Mouse (Mus musculus) CH12.LX (cell line): ENCODE data around the gene Eif3c. TPM values are rescaled to one million over a fixed set of nuclear protein-coding genes. Genes with fewer than 3 reads are reported as not detected.

Experiments
- DNase-seq: peaks from one replicate; pipeline ENCODE4 v3.0.0-alpha.2; 2013; ENCODE audit errors: extremely low read depth
- H3K27ac ChIP-seq: 2 replicates; pipeline ENCODE4 v1.5.1; 2012; ENCODE audit warnings: low read depth, mild to moderate bottlenecking, control low read depth, moderate library complexity; ENCODE audit not compliant: insufficient read depth
- H3K27me3 ChIP-seq: replicated peaks from 2 replicates; pipeline ENCODE3; 2012; ENCODE audit warnings: inconsistent platforms
- H3K36me3 ChIP-seq, 2 experiments: replicated peaks in 1 of 2; 2 replicates each; pipeline versions ENCODE3 to v1.6.1; 2012; ENCODE audit warnings: inconsistent platforms in 1 of 2, low read length in 1 of 2, mild to moderate bottlenecking in 1 of 2, mixed read lengths in 1 of 2, moderate library complexity in 1 of 2; ENCODE audit not compliant: control insufficient read depth in 1 of 2, insufficient read depth in 1 of 2
- H3K4me1 ChIP-seq, 2 experiments: 2 replicates each; pipeline ENCODE4 v1.6.1; 2012; ENCODE audit warnings: inconsistent platforms in 1 of 2, moderate library complexity in 1 of 2; ENCODE audit not compliant: insufficient read depth in 2 of 2, control insufficient read depth in 1 of 2
- H3K4me2 ChIP-seq: 2 replicates; pipeline ENCODE4 v1.6.1; 2012; ENCODE audit warnings: low read depth, mild to moderate bottlenecking, control low read depth; ENCODE audit not compliant: poor library complexity, insufficient read depth, severe bottlenecking
- H3K4me3 ChIP-seq, 3 experiments: fragments of 150-350 bp in 1 of 3; sonication (generic) in 1 of 3; replicated peaks in 1 of 3; 2 replicates each; pipeline versions ENCODE3 to v1.5.1; 2011 to 2012; ENCODE audit warnings: low read depth in 2 of 3, low read length in 2 of 3, mild to moderate bottlenecking in 2 of 3, moderate library complexity in 2 of 3, control low read depth in 1 of 3, improper control_type of control experiment in 1 of 3, inconsistent platforms in 1 of 3, mixed read lengths in 1 of 3; ENCODE audit not compliant: poor library complexity in 1 of 3
- H3K79me2 ChIP-seq: replicated peaks from 2 replicates; pipeline ENCODE4 v1.6.1; 2012; ENCODE audit warnings: mild to moderate bottlenecking, moderate library complexity; ENCODE audit not compliant: control insufficient read depth, poor library complexity, insufficient read depth, severe bottlenecking; ENCODE audit errors: extremely low read depth
- H3K9ac ChIP-seq: 2 replicates; pipeline ENCODE4 v1.6.1; 2012; ENCODE audit warnings: low read depth, mild to moderate bottlenecking, control low read depth, moderate library complexity; ENCODE audit not compliant: insufficient read depth
- H3K9me3 ChIP-seq: replicated peaks from 2 replicates; pipeline ENCODE3; 2012; ENCODE audit warnings: low read length, inconsistent platforms, mixed read lengths
- BHLHE40 ChIP-seq: IDR thresholded peaks from 2 replicates; pipeline ENCODE4 v1.6.1; 2011; ENCODE audit warnings: mild to moderate bottlenecking, low read depth, low read length, improper control_type of control experiment
- CHD2 ChIP-seq: IDR thresholded peaks from 2 replicates; pipeline ENCODE4 v1.6.1; 2011; ENCODE audit warnings: low read length, improper control_type of control experiment
- ELF1 ChIP-seq: IDR thresholded peaks from 2 replicates; pipeline ENCODE4 v1.6.1; 2014; ENCODE audit warnings: low read depth, mild to moderate bottlenecking, inconsistent platforms, low read length, improper control_type of control experiment
- EP300 ChIP-seq: IDR thresholded peaks from 2 replicates; pipeline ENCODE4 v1.6.1; 2011; ENCODE audit warnings: low read length, improper control_type of control experiment
- ETS1 ChIP-seq: conservative IDR thresholded peaks from 2 replicates; pipeline ENCODE4 v1.6.1; 2012; ENCODE audit warnings: low read depth, mild to moderate bottlenecking, inconsistent platforms, low read length, improper control_type of control experiment, moderate library complexity
- IRF4 ChIP-seq: IDR thresholded peaks from 2 replicates; pipeline ENCODE4 v1.6.1; 2014; ENCODE audit warnings: low read depth, mild to moderate bottlenecking, inconsistent platforms, low read length, improper control_type of control experiment
- KAT2A ChIP-seq: IDR thresholded peaks from 2 replicates; pipeline ENCODE4 v1.6.1; 2012; ENCODE audit warnings: low read length, improper control_type of control experiment, inconsistent platforms; ENCODE audit not compliant: insufficient replicate concordance
- MAFK ChIP-seq: IDR thresholded peaks from 2 replicates; pipeline ENCODE4 v1.6.1; 2011; ENCODE audit warnings: low read length, improper control_type of control experiment; ENCODE audit not compliant: insufficient replicate concordance
- MEF2A ChIP-seq: IDR thresholded peaks from 2 replicates; pipeline ENCODE4 v1.6.1; 2014; ENCODE audit warnings: low read depth, mild to moderate bottlenecking, inconsistent platforms, low read length, improper control_type of control experiment, borderline replicate concordance
- MXI1 ChIP-seq: IDR thresholded peaks from 2 replicates; pipeline ENCODE4 v1.6.1; 2011; ENCODE audit warnings: mild to moderate bottlenecking, low read depth, low read length, improper control_type of control experiment
- MYC ChIP-seq: IDR thresholded peaks from 2 replicates; pipeline ENCODE4 v1.6.1; 2011; ENCODE audit warnings: low read depth, mild to moderate bottlenecking, improper control_type of control experiment, low read length
- POLR2AphosphoS2 ChIP-seq: IDR thresholded peaks from 2 replicates; pipeline ENCODE4 v1.6.1; 2011; ENCODE audit warnings: low read depth, low read length, improper control_type of control experiment
- TCF12 ChIP-seq: IDR thresholded peaks from 2 replicates; pipeline ENCODE4 v1.6.1; 2014; ENCODE audit warnings: low read depth, mild to moderate bottlenecking, inconsistent platforms, low read length, improper control_type of control experiment
- USF2 ChIP-seq: conservative IDR thresholded peaks from 2 replicates; pipeline ENCODE4 v1.6.1; 2011; ENCODE audit warnings: low read depth, low read length, improper control_type of control experiment
- ZMIZ1 ChIP-seq: IDR thresholded peaks from 2 replicates; pipeline ENCODE4 v1.6.1; 2012; ENCODE audit warnings: low read depth, mild to moderate bottlenecking, inconsistent platforms, low read length, improper control_type of control experiment
- dilution Hi-C: fragments of 300-500 bp; cut with MboI; formaldehyde crosslinking; loops from 2 replicates; pipeline ENCODE4 v1.14.3; 2020; ENCODE audit warnings: low sequenced_read_pairs; ENCODE audit not compliant: extremely low pct_unique_long_range_greater_than_20kb, extremely low pct_ligation_motif_present
- in situ Hi-C: fragments of 300-500 bp; cut with MboI; formaldehyde crosslinking; loops from 3 replicates; pipeline ENCODE4 v1.14.3; 2019; ENCODE audit warnings: low sequenced_read_pairs, low pct_ligation_motif_present, low pct_unique_long_range_greater_than_20kb, mixed read lengths
- polyA plus RNA-seq: library from polyadenylated mRNA; unstranded; fragments of >175 nt; gene quantifications from 2 replicates; pipeline ENCODE4 v1.2.1, GENCODE M21; 2012; ENCODE audit warnings: low read depth; ENCODE audit not compliant: insufficient read length
- total RNA-seq, 2 experiments: library from RNA; depleted of rRNA; stranded (reverse); fragments of 300-350 nt in 1 of 2; fragments of >200 nt in 1 of 2; gene quantifications; 2 replicates each; pipeline ENCODE4 v1.2.3; 2012 to 2014

Gene Eif3c
- total and polyA plus RNA-seq, 3 experiments, result 202 to 348 (median 276) TPM

GRCm38 (mm10) chr7:126595890-126596289 is 29.7 kb upstream of the Eif3c start:
- no peaks in the 10 kb centered on the region for H3K9me3 ChIP-seq
- in situ Hi-C loops, result no loop called here
- dilution Hi-C loops, result no loop called here
- H3K4me1 ChIP-seq, result peaks cover 29 to 34% of the 10 kb centered on the region in 2 experiments
- no peak overlapping the region for H3K27ac ChIP-seq
- H3K27me3 ChIP-seq, result peaks cover 5% of the 10 kb centered on the region
- DNase-seq, result no peak
- no peaks in the 10 kb centered on the region for H3K79me2 ChIP-seq
- H3K4me2 ChIP-seq, result peak overlapping the region; percentile 41
- TF ChIP-seq MYC, result no peak; the same call in 1 of the 2 replicates
- no peak for TF ChIP-seq KAT2A
- 0 out of 2 replicates have a peak, but pooled peaks have one; percentile 26 for TF ChIP-seq ETS1
- TF ChIP-seq TCF12, result 0 out of 2 replicates have a peak, but pooled peaks have one; percentile 19
- no peak for TF ChIP-seq ELF1
- no peak for TF ChIP-seq ZMIZ1
- TF ChIP-seq MAFK, result 0 out of 2 replicates have a peak, but pooled peaks have one; percentile 14
- TF ChIP-seq EP300, result peak; percentile 69; the same call in 1 of the 2 replicates
- no peak for TF ChIP-seq POLR2AphosphoS2
- TF ChIP-seq MEF2A, result peak; percentile 44; the same call in 1 of the 2 replicates
- TF ChIP-seq IRF4, result peak; percentile 56
- H3K9ac ChIP-seq, result no peak overlapping the region
- H3K36me3 ChIP-seq, result no peaks in the 10 kb centered on the region
- peak overlapping the region in 1 of 3 experiments; percentile 16 for H3K4me3 ChIP-seq

GRCm38 (mm10) chr7:126594862-126595561 is 28.8 kb upstream of the Eif3c start, which contains the start of gene Il27:
Il27 (minus strand) TSS chr7:126594941.
- in situ Hi-C loops, result no loop called here
- Histone ChIP-seq H3K4me3 (no peak within 1 kb of the TSS), H3K79me2 (no peaks in the 10 kb centered on the region), H3K4me1 (peaks cover 29 to 34% of the 10 kb centered on the region in 2 experiments), H3K27ac (no peak within 1 kb of the TSS), H3K9ac (no peak within 1 kb of the TSS), H3K36me3 (no peaks in the 10 kb centered on the region), H3K9me3 (no peaks in the 10 kb centered on the region), H3K4me2 (peak within 1 kb of the TSS; percentile 41), H3K27me3 (peaks cover 5% of the 10 kb centered on the region)
- peak; percentile 59 for TF ChIP-seq ETS1
- TF ChIP-seq BHLHE40, result peak; percentile 70
- no peak for TF ChIP-seq USF2
- peak; percentile 22; the same call in 1 of the 2 replicates for TF ChIP-seq IRF4
- TF ChIP-seq CHD2, result peak; percentile 59
- no peak for TF ChIP-seq MXI1
- dilution Hi-C loops, result no loop called here
- peak; percentile 55 for DNase-seq
